Mouse (Mus musculus) lung, embryonic 14.5 days (tissue): ENCODE measurements around the gene Gm10718. TPM values are rescaled to one million over a fixed set of nuclear protein-coding genes. Genes with fewer than 3 reads are reported as not detected.
"Not testable (repeated sequence)": the region's sequence is repeated elsewhere in the genome, so short reads cannot be mapped to it uniquely, and the experiment has no call there.

Source experiments
- ATAC-seq: fragments of 200-750 bp; cut with Nextera tagmentation; 2 replicates; pipeline ENCODE4 v1.8.0; 2017; ENCODE audit warnings: mild to moderate bottlenecking, moderate TSS enrichment, moderate library complexity; ENCODE audit not compliant: insufficient read depth
- DNase-seq: peaks from one replicate; pipeline ENCODE4 v3.0.0-alpha.2; 2015
- H3K27ac ChIP-seq: fragments of 300-500 bp; sonication (generic); 2 replicates; pipeline ENCODE4 v1.5.1; 2014; ENCODE audit warnings: low read depth, mild to moderate bottlenecking, moderate library complexity
- H3K27me3 ChIP-seq: fragments of 300-500 bp; sonication (generic); 2 replicates; pipeline ENCODE4 v1.6.1; 2014; ENCODE audit warnings: low read length, control low read depth; ENCODE audit not compliant: insufficient read depth
- H3K36me3 ChIP-seq: fragments of 300-500 bp; sonication (generic); 2 replicates; pipeline ENCODE4 v1.6.1; 2014; ENCODE audit warnings: control low read depth; ENCODE audit not compliant: insufficient read depth
- H3K4me1 ChIP-seq: fragments of 300-500 bp; sonication (generic); 2 replicates; pipeline ENCODE4 v1.6.1; 2014; ENCODE audit warnings: antibody characterized with exemption, control low read depth; ENCODE audit not compliant: insufficient read depth
- H3K4me2 ChIP-seq: fragments of 300-500 bp; sonication (generic); 2 replicates; pipeline ENCODE4 v1.6.1; 2014; ENCODE audit warnings: mild to moderate bottlenecking
- H3K4me3 ChIP-seq: fragments of 300-500 bp; sonication (generic); 2 replicates; pipeline ENCODE4 v1.5.1; 2014; ENCODE audit warnings: low read depth, low read length
- H3K9ac ChIP-seq: fragments of 300-500 bp; sonication (generic); 2 replicates; pipeline ENCODE4 v1.6.1; 2014
- H3K9me3 ChIP-seq: fragments of 300-500 bp; sonication (generic); 2 replicates; pipeline ENCODE4 v1.6.1; 2016; ENCODE audit warnings: low read depth, low read length, control low read depth
- WGBS: fragments of 180-500 bp; shearing (Covaris S2); extraction: QIAGEN DNeasy Blood & Tissue Kit; methylation state at CpG from one replicate; pipeline ENCODE4 v1.1.7; 2014; 5-methylcytosine and 5-hydroxymethylcytosine counted together
- polyA plus RNA-seq: library from polyadenylated mRNA; unstranded; fragments of >200 nt; fragmentation: Nextera tagmentation; extraction: Ambion mirVana; gene quantifications from 2 replicates; pipeline ENCODE4 v1.2.1, GENCODE M21; 2014

Gene Gm10718
- polyA plus RNA-seq, 1 experiment from 2014 or later = 0.38 TPM

DNA sequence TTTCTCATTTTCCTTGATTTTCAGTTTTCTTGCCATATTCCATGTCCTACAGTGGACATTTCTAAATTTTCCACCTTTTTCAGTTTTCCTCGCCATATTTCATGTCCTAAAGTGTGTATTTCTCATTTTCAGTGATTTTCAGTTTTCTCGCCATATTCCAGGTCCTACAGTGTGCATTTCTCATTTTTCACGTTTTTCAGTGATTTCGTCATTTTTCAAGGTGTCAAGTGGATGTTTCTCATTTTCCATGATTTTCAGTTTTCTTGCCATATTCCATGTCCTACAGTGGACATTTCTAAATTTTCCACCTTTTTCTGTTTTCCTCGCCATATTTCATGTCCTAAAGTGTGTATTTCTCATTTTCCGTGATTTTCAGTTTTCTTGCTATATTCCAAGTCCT is 2.3 kb downstream of the Gm10718 start:
- H3K4me3 ChIP-seq, H3K9me3 ChIP-seq, DNase-seq, H3K9ac ChIP-seq, ATAC-seq, H3K4me1 ChIP-seq, H3K27me3 ChIP-seq, H3K27ac ChIP-seq, H3K36me3 ChIP-seq, H3K4me2 ChIP-seq: not testable (repeated sequence)
- WGBS = 61% methylated on average over 4 of the region's 6 CpGs

DNA sequence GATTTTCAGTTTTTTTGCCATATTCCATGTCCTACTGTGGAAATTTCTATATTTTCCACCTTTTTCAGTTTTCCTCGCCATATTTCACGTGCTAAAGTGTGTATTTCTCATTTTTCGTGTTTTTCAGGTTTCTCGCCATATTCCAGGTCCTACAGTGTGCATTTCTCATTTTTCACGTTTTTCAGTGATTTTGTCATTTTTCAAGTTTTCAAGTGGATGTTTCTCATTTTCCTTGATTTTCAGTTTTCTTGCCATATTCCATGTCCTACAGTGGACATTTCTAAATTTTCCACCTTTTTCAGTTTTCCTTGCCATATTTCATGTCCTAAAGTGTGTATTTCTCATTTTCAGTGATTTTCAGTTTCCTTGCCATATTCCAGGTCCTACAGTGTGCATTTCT is 2.8 kb downstream of the Gm10718 start:
- not testable (repeated sequence) for H3K9me3 ChIP-seq, H3K27ac ChIP-seq, H3K4me2 ChIP-seq, H3K4me1 ChIP-seq, H3K4me3 ChIP-seq, H3K36me3 ChIP-seq, H3K9ac ChIP-seq, ATAC-seq, H3K27me3 ChIP-seq, DNase-seq
- 72% methylated on average over 5 of the region's 5 CpGs for WGBS

DNA sequence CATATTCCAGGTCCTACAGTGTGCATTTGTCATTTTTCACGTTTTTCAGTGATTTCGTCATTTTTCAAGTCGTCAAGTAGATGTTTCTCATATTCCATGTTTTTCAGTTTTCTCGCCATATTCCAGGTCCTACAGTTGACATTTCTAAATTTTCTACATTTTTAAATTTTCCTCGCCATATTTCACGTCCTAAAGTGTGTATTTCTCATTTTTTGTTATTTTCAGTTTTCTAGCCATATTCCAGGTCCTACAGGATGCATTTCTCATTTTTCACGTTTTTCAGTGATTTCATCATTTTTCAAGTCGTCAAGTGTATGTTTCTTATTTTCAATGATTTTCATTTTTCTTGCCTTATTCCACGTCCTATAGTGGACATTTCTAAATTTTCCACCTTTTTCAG is 3.4 kb downstream of the Gm10718 start:
- not testable (repeated sequence) for H3K36me3 ChIP-seq, ATAC-seq, H3K27ac ChIP-seq, H3K4me3 ChIP-seq, H3K9me3 ChIP-seq, H3K4me2 ChIP-seq, DNase-seq, H3K4me1 ChIP-seq, H3K27me3 ChIP-seq, H3K9ac ChIP-seq
- WGBS = 66% methylated on average over 9 of the region's 9 CpGs

DNA sequence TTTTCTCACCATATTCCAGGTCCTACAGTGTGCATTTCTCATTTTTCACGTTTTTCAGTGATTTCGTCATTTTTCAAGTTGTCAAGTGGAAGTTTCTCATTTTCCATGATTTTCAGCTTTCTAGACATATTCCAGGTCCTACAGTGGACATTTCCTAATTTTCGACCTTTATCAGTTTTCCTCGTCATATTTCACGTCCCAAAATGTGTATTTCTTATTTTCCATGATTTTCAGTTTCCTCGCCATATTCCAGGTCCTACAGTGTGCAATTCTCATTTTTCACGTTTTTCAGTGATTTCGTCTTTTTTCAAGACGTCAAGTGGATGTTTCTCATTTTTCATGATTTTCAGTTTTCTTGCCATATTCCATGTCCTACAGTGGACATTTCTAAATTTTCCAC is 3.9 kb downstream of the Gm10718 start:
- 68% methylated on average over 9 of the region's 9 CpGs for WGBS
- not testable (repeated sequence) for H3K9me3 ChIP-seq

DNA sequence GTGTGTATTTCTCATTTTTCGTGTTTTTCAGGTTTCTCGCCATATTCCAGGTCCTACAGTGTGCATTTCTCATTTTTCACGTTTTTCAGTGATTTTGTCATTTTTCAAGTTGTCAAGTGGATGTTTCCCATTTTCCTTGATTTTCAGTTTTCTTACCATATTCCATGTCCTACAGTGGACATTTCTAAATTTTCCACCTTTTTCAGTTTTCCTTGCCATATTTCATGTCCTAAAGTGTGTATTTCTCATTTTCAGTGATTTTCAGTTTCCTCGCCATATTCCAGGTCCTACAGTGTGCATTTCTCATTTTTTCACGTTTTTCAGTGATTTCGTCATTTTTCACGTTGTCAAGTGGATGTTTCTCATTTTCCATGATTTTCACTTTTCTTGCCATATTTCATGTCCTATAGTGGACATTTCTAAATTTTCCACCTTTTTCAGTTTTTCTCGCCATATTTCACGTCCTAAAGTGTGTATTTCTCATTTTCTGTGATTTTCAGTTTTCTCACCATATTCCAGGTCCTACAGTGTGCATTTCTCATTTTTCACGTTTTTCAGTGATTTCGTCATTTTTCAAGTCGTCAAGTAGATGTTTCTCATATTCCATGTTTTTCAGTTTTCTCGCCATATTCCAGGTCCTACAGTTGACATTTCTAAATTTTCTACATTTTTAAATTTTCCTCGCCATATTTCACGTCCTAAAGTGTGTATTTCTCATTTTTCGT is 6.1 kb downstream of the Gm10718 start:
- H3K4me2 ChIP-seq, H3K27ac ChIP-seq, H3K4me3 ChIP-seq, ATAC-seq, DNase-seq, H3K9me3 ChIP-seq, H3K4me1 ChIP-seq, H3K36me3 ChIP-seq, H3K9ac ChIP-seq, H3K27me3 ChIP-seq: not testable (repeated sequence)
- 64% methylated on average over 12 of the region's 16 CpGs for WGBS

More for the DNA sequence above, 3.9 kb downstream of the Gm10718 start:
- not testable (repeated sequence) for H3K9ac ChIP-seq, H3K4me1 ChIP-seq, H3K36me3 ChIP-seq, ATAC-seq, H3K4me2 ChIP-seq, H3K27ac ChIP-seq, H3K4me3 ChIP-seq, H3K27me3 ChIP-seq
- peak; percentile 69 for DNase-seq

DNA sequence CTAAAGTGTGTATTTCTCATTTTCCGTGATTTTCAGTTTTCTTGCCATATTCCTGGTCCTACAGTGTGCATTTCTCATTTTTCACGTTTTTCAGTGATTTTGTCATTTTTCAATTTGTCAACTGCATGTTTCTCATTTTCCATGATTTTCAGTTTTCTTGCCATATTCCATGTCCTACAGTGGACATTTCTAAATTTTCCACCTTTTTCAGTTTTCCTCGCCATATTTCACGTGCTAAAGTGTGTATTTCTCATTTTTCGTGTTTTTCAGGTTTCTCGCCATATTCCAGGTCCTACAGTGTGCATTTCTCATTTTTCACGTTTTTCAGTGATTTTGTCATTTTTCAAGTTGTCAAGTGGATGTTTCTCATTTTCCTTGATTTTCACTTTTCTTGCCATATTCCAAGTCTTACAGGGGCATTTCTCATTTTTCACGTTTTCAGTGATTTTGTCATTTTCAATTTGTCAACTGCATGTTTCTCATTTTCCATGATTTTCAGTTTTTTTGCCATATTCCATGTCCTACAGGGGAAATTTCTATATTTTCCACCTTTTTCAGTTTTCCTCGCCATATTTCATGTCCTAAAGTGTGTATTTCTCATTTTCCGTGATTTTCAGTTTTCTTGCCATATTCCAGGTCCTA is 7.5 kb downstream of the Gm10718 start:
- H3K27me3 ChIP-seq, H3K36me3 ChIP-seq, H3K4me3 ChIP-seq, H3K27ac ChIP-seq, ATAC-seq, H3K4me1 ChIP-seq, H3K9ac ChIP-seq, H3K4me2 ChIP-seq, H3K9me3 ChIP-seq: not testable (repeated sequence)
- WGBS = 59% methylated on average over 2 of the region's 10 CpGs
- peak; percentile 89 for DNase-seq

DNA sequence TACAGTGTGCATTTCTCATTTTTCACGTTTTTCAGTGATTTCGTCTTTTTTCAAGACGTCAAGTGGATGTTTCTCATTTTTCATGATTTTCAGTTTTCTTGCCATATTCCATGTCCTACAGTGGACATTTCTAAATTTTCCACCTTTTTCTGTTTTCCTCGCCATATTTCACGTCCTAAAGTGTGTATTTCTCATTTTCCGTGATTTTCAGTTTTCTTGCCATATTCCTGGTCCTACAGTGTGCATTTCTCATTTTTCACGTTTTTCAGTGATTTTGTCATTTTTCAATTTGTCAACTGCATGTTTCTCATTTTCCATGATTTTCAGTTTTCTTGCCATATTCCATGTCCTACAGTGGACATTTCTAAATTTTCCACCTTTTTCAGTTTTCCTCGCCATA is 11.0 kb downstream of the Gm10718 start, which contains the start of gene Gm17535:
TSS of gene Gm17535 (plus strand) at position 301 of the 400 bp plus-strand sequence.
- H3K4me2 ChIP-seq, H3K4me1 ChIP-seq, H3K36me3 ChIP-seq, H3K4me3 ChIP-seq, DNase-seq, H3K27ac ChIP-seq, H3K9ac ChIP-seq, ATAC-seq, H3K9me3 ChIP-seq, H3K27me3 ChIP-seq: not testable (repeated sequence)
- WGBS = no CpG with 5 or more reads among the region's 8 CpGs

DNA sequence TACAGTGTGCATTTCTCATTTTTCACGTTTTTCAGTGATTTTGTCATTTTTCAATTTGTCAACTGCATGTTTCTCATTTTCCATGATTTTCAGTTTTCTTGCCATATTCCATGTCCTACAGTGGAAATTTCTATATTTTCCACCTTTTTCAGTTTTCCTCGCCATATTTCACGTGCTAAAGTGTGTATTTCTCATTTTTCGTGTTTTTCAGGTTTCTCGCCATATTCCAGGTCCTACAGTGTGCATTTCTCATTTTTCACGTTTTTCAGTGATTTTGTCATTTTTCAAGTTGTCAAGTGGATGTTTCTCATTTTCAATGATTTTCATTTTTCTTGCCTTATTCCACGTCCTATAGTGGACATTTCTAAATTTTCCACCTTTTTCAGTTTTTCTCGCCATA is 13.2 kb downstream of the Gm10718 start, which contains the start of gene Gm10715:
TSS of gene Gm10715 (plus strand) at position 301 of the 400 bp plus-strand sequence.
- not testable (repeated sequence) for H3K9ac ChIP-seq, H3K9me3 ChIP-seq, ATAC-seq, H3K4me2 ChIP-seq, H3K4me1 ChIP-seq, DNase-seq, H3K27ac ChIP-seq, H3K4me3 ChIP-seq, H3K36me3 ChIP-seq, H3K27me3 ChIP-seq
- WGBS = 71% methylated on average over 6 of the region's 8 CpGs

DNA sequence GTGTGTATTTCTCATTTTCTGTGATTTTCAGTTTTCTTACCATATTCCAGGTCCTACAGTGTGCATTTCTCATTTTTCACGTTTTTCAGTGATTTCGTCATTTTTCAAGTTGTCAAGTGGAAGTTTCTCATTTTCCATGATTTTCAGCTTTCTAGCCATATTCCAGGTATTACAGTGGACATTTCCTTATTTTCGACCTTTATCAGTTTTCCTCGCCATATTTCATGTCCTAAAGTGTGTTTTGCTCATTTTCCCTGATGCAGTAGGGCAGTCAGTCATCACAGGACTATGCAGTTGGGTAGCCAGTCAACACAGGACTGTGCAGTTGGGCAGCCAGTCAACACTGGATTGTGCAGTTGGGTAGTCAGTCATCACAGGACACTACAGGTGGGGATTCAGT is 14.8 kb downstream of the Gm10718 start:
- WGBS = 60% methylated on average over 4 of the region's 4 CpGs
- H3K9me3 ChIP-seq, H3K4me3 ChIP-seq, H3K9ac ChIP-seq, ATAC-seq, DNase-seq, H3K4me2 ChIP-seq, H3K4me1 ChIP-seq, H3K27me3 ChIP-seq, H3K27ac ChIP-seq, H3K36me3 ChIP-seq: not testable (repeated sequence)
